10 mouse cellular contexts compared by ENCODE assay signal in genomic region chr19:45176269-45176668, GRCm38 (mm10). TPM values are rescaled to one million over a fixed set of nuclear protein-coding genes. Genes with fewer than 3 reads are reported as not detected.
DNase-seq lines count a peak whose midpoint lies in the region; ATAC-seq and TF ChIP-seq lines count a peak whose summit lies in the region.
"Had no signal": no experiment of that assay in that cellular context is flagged by ENCODE, and none has a peak within 500 bp of the region (broad histone marks: within the 10 kb centered on the region; RNA-seq: fewer than 3 reads in every experiment).

No protein-coding gene starts in this region.

- WGBS in liver, embryonic 15.5 days (ENCODE audit: insufficient replicate concordance), result 19% methylated on average over 8 of the region's 8 CpGs

- TF ChIP-seq CTCF in bone marrow macrophage, adult 2 months (IDR thresholded peaks at IDR 0.05; ENCODE audit: low read depth, low read length), result no peak

- no peak for ATAC-seq in liver, embryonic 15.5 days (ENCODE audit: insufficient read depth)

- H3K36me3 ChIP-seq in liver, embryonic 15.5 days (replicated peaks), result no peaks in the 10 kb centered on the region
- H3K36me3 ChIP-seq in splenic B cell, adult 2 months (ENCODE audit: control insufficient read depth, insufficient read depth, low read length, poor library complexity, severe bottlenecking), result no peaks in the 10 kb centered on the region

- no peaks in the 10 kb centered on the region for H3K9me3 ChIP-seq in liver, embryonic 15.5 days (replicated peaks)

- H3K4me3 ChIP-seq in bone marrow macrophage, adult 2 months (ENCODE audit: insufficient read depth, low read length), result peak overlapping the region; percentile 50
- no peak overlapping the region for H3K4me3 ChIP-seq in liver, embryonic 15.5 days (replicated peaks)

- DNase-seq in heart, postnatal 25 days (ENCODE audit: low spot score), result peak; percentile 42
- no peak for DNase-seq in heart, adult 8-10 months (ENCODE audit: low spot score)
- DNase-seq in splenic B cell, adult 2 months (ENCODE audit: low read depth, low spot score), result peak; percentile 37
- no peak for DNase-seq in retina, postnatal 1 day
- DNase-seq in urinary bladder, adult 18-20 months (ENCODE audit: low spot score in 2 of 2), result no peak
- no peak for DNase-seq in left cerebral cortex, adult 9 months (ENCODE audit: low spot score in 2 of 2)

- H3K4me2 ChIP-seq in liver, embryonic 15.5 days, result peak overlapping the region; percentile 49

- no peak overlapping the region for H3K9ac ChIP-seq in liver, embryonic 15.5 days

- peak overlapping the region; percentile 31 for H3K27ac ChIP-seq in bone marrow macrophage, adult 2 months (ENCODE audit: insufficient read depth, low read depth, low read length)
- no peak overlapping the region for H3K27ac ChIP-seq in liver, embryonic 15.5 days (replicated peaks)

- intact Hi-C loops in heart, postnatal 25 days (cut with DNase I), result loop anchor here (5.0 kb wide), 1 partner anchor 371 kb away; no protein-coding TSS in a partner anchor

- no peak for TF ChIP-seq POLR2A in bone marrow macrophage, adult 2 months (IDR thresholded peaks at IDR 0.05; ENCODE audit: borderline replicate concordance, low read depth, low read length)

- H3K4me1 ChIP-seq in bone marrow macrophage, adult 2 months (ENCODE audit: control insufficient read depth, insufficient read depth, low read length), result peaks cover 10% of the 10 kb centered on the region
- H3K4me1 ChIP-seq in liver, embryonic 15.5 days (replicated peaks), result peaks cover 16% of the 10 kb centered on the region

- H3K27me3 ChIP-seq in liver, embryonic 15.5 days, result peaks cover 28% of the 10 kb centered on the region
- no peaks in the 10 kb centered on the region for H3K27me3 ChIP-seq in splenic B cell, adult 2 months (ENCODE audit: control insufficient read depth, insufficient read depth, low read length, poor library complexity, severe bottlenecking)

RNA-seq across cellular contexts. Expression of gene Tlx1, which starts 25.8 kb away (rescaled TPM):
- total RNA-seq in heart, postnatal 25 days (2021), result not detected
- under 1 TPM in 2 of 4 experiments, not detected in 2; 0.11 to 0.14 TPM for total RNA-seq in heart, adult 8-10 months (2022)
- polyA plus RNA-seq in bone marrow macrophage, adult 2 months (2012; ENCODE audit: insufficient read depth, insufficient read length, missing spikeins), result not detected in 2 replicates
- polyA plus RNA-seq in liver, embryonic 15.5 days (2015; fragmentation: Nextera tagmentation; extraction: Ambion mirVana), result not detected in 2 replicates
- total RNA-seq: MEL had no signal

RNA-seq across cellular contexts. Expression of gene Lbx1, which starts 59.3 kb away (rescaled TPM):
- under 1 TPM in 1 of 2 experiments, not detected in 1; 0.29 TPM for total RNA-seq in heart, postnatal 25 days (2021)
- under 1 TPM in 1 of 4 experiments, not detected in 3; 0.17 TPM for total RNA-seq in heart, adult 8-10 months (2022)
- not detected in 2 replicates for polyA plus RNA-seq in bone marrow macrophage, adult 2 months (2012; ENCODE audit: insufficient read depth, insufficient read length, missing spikeins)
- polyA plus RNA-seq in liver, embryonic 15.5 days (2015; fragmentation: Nextera tagmentation; extraction: Ambion mirVana), result not detected in 2 replicates
- total RNA-seq: MEL had no signal
- polyA plus RNA-seq: heart, embryonic 16.5 days had no signal

Comparison
In these comparisons a context has a peak if more than half of its experiments do, and no peak if none do; other contexts are left out.
1. DNase-seq: peak in heart, postnatal 25 days (single experiment) and splenic B cell, adult 2 months (single experiment); none in heart, adult 8-10 months (single experiment), retina, postnatal 1 day (single experiment), urinary bladder, adult 18-20 months (0 of 2) and left cerebral cortex, adult 9 months (0 of 2).